Mouse (Mus musculus): Measurements from ENCODE around the gene Kcnj10. TPM values are rescaled to one million over a fixed set of nuclear protein-coding genes. Genes with fewer than 3 reads are reported as not detected.

Gene Kcnj10
- polyA plus RNA-seq (2015; fragmentation: Nextera tagmentation; extraction: Ambion mirVana), result 0.04 TPM in 1 of 2 replicates, not detected in the other

DNA sequence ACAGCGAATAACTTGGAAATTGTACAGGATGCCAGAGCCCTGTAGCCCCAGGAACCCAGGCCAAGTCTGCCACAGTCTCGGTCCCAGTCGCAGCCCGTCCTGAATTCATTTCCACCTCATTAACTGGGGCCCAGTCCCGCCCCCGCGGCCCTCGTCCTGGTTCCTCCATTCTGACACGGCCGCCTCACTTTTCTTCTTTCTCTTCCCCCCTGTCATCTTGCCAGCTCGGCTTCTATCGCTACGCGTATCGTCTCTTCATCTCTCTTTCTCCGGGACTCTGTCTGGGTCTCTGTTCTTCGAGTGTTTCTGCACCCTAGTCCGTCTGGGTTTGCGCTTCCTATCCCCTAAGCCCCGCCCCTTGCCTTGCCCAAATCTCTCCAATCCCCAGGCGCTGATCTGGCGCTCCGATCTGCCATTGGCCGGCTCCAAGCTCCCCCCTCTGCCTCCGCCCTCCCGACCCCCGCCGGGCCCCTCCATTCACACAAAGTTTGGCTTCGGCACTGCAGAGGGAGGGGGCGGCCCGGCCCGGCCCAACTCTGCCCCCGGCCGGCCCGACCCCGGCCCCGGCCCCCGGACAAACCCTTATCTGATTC, at the start of gene Kcnj10:
TSS of gene Kcnj10 (plus strand) at position 482 of the 593 bp plus-strand sequence.
- peaks cover 11% of the 10 kb centered on the region for H3K4me1 ChIP-seq
- 1% methylated on average over 37 of the region's 38 CpGs for WGBS
- H3K4me2 ChIP-seq, result peak within 1 kb of the TSS; percentile 82
- peak within 1 kb of the TSS; percentile 54 for H3K4me3 ChIP-seq
- H3K36me3 ChIP-seq, result no peaks in the 10 kb centered on the region
- no peak within 1 kb of the TSS for H3K27ac ChIP-seq (replicated peaks)
- ATAC-seq (ENCODE audit: extremely low read depth, insufficient number of reproducible peaks, low FRiP score, low TSS enrichment), result peak; percentile 44; the same call in 1 of the 2 replicates
- no peaks in the 10 kb centered on the region for H3K9me3 ChIP-seq
- H3K9ac ChIP-seq, result peak within 1 kb of the TSS; percentile 73
- peaks cover 88% of the 10 kb centered on the region for H3K27me3 ChIP-seq (replicated peaks)

DNA sequence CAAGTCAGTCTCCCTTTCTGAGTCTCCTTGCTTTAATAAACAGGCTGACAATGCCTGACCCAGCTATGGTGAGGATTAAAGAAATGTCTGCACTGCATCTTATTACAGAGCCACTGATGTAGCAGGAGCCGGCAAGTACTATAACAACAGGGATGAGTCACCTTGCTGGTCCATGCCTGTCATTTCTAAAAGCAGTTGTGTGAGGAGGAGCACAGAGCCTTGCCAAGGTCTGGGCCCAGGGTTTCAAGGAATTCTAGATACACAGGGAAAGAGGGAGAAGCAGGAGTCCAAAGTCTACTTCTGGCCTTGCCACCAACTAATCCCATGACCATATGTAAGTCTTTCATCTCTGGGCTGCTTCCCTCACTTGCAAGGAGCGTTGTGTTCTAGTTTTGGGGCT, 48.1 kb upstream of the Kcnj10 start:
- Histone ChIP-seq H3K4me1 (peaks cover 33% of the 10 kb centered on the region), H3K27ac (replicated peaks) (no peak overlapping the region), H3K9me3 (no peaks in the 10 kb centered on the region), H3K27me3 (replicated peaks) (no peaks in the 10 kb centered on the region), H3K9ac (no peak overlapping the region), H3K36me3 (peaks cover 53% of the 10 kb centered on the region), H3K4me2 (no peak overlapping the region), H3K4me3 (no peak overlapping the region)
- 83% methylated on average over 2 of the region's 2 CpGs for WGBS
- no peak for ATAC-seq (ENCODE audit: extremely low read depth, insufficient number of reproducible peaks, low FRiP score, low TSS enrichment)

DNA sequence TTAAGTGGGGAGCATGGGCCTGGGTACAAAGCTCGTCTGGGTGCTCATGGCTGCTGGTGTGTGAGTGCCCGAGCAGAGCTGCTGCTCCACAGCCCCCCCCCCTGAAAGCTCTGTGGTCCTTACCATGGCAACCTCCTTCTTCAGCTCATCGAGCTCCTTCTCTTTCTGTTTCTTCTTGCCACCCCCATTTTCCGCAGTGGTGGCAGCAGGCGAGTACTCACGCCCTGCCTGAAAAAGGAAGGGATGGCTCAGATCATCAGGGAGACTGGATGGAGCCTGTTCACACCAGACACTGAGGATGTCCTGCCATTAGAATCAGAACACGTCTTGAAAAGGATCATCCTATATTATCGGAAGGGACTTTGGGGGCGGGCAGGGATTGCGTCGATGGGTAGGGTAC, 47.6 kb upstream of the Kcnj10 start:
- Histone ChIP-seq H3K4me3 (no peak overlapping the region), H3K27ac (replicated peaks) (no peak overlapping the region), H3K4me2 (no peak overlapping the region), H3K9ac (no peak overlapping the region), H3K27me3 (replicated peaks) (no peaks in the 10 kb centered on the region), H3K36me3 (peaks cover 48% of the 10 kb centered on the region), H3K4me1 (peaks cover 39% of the 10 kb centered on the region), H3K9me3 (no peaks in the 10 kb centered on the region)
- no peak for ATAC-seq (ENCODE audit: extremely low read depth, insufficient number of reproducible peaks, low FRiP score, low TSS enrichment)
- WGBS, result 82% methylated on average over 11 of the region's 11 CpGs

DNA sequence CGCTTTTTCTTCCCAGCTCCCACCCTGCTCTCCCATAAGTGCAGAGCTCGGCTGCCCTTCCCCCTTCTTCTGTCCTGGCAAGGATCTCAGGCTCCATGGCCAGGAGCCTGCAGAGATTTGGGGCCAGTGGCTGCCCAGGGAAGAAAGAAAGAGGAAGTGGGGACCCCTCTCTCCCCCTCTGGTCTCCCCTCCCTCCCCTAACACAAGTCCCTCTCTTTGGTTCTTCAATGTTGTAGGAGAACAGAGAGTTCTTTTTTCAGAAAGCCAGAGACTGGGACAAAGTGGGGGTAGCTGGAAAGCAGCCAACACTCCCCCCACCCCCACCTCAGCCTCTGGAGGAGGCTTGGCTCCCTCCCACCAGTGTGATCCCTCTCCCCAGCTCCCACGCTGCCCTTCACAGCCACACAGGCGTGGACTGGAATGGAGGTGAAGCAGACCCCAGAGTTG, 45.2 kb upstream of the Kcnj10 start:
- no peak for ATAC-seq (ENCODE audit: extremely low read depth, insufficient number of reproducible peaks, low FRiP score, low TSS enrichment)
- Histone ChIP-seq H3K9ac (peak overlapping the region; percentile 77), H3K27me3 (replicated peaks) (no peaks in the 10 kb centered on the region), H3K4me3 (peak overlapping the region; percentile 51), H3K36me3 (peaks cover 25% of the 10 kb centered on the region), H3K27ac (replicated peaks) (peak overlapping the region; percentile 88), H3K4me1 (peaks cover 62% of the 10 kb centered on the region), H3K4me2 (peak overlapping the region; percentile 67), H3K9me3 (no peaks in the 10 kb centered on the region)
- WGBS, result 36% methylated on average over 4 of the region's 4 CpGs

DNA sequence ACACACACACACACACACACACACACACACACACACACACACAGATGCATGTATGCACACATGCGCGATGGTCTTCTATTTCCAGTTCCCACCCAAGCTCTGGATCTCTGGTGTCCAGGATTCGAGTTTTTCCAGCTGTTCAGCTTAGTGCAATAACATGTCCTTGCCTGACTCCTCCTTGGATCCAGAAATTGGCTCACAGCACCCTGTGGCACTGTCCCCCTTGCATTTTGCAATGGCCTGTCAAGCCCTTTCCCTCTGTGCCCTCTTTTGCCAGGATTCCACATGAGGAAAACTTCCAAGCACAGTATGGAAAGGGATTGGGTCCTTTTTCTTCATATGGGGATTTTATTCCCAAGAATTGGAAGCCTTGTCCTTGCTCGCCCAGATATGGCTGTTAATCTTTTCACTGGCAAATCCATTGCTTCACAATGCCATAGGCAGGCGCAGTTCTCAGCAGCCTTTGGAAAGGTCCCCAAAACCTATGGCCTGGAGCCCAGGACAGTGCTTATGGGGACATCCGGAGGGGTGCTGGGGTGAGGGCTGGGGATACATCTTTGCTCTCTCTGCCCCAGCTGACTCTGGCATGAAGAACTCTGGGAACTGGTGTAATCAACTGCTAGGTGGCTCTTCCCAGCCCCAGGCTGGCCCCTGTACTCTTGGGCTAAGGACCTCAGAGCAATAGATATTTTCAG, 44.0 kb upstream of the Kcnj10 start:
- 73% methylated on average over 6 of the region's 6 CpGs for WGBS
- H3K4me1 ChIP-seq, result peaks cover 73% of the 10 kb centered on the region

DNA sequence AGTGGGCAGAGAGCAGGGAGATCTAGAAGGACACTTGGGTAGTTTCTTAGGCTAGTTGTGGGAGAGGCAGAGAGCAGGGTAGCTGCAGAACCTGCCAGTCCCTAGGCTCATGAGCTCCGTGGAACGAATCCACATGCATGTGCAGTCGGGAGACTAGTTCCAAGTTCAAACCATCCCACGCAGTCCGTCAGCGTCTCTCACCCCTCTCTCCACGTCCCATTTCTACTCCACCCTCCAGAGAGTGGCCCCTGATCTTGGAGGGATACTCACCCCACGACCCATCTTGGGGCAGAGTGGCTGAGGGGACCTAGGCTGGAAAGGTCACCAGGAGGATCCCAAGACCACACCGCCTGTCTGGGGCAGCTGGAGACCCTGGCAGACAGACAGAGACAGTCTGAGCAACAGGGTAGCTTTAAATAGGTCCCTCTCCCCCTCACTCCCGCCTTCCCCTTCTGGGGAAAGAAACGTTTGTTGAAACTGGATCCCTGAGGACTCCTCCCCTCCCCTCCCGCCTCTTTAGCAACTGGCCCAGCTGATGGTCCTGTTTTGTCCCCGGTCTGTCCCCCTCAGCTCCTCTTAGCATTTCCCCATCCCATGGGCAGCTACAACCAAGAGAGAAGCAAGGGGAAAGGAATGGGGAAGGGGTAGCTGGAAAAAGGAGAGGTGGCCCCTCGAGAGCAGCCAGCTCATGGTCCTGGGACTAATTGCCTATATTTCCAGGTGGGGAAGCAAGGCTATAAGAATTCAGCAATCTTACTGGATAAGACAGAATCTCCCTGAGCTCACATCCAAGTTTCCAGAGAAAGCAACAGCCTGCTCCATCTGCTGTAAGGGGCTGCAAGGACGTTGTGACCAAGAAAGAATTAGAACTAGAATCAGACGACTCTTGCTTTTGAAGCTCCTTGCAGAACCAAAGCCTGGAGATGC, 43.1 kb upstream of the Kcnj10 start, which contains the start of gene Atp1a2:
TSS of gene Atp1a2 (minus strand) at position 454 of the 927 bp plus-strand sequence.
- H3K27me3 ChIP-seq (replicated peaks), result no peaks in the 10 kb centered on the region
- H3K9me3 ChIP-seq, result no peaks in the 10 kb centered on the region
- 0 out of 2 replicates have a peak, but pooled peaks have one; percentile 34 for ATAC-seq (ENCODE audit: extremely low read depth, insufficient number of reproducible peaks, low FRiP score, low TSS enrichment)
- H3K36me3 ChIP-seq, result peaks cover 5% of the 10 kb centered on the region
- H3K4me2 ChIP-seq, result peak within 1 kb of the TSS; percentile 67
- peak within 1 kb of the TSS; percentile 77 for H3K9ac ChIP-seq
- H3K4me1 ChIP-seq, result peaks cover 82% of the 10 kb centered on the region
- WGBS, result 6% methylated on average over 16 of the region's 16 CpGs
- H3K4me3 ChIP-seq, result peak within 1 kb of the TSS; percentile 51
- peak within 1 kb of the TSS; percentile 88 for H3K27ac ChIP-seq (replicated peaks)

More for the DNA sequence above, 44.0 kb upstream of the Kcnj10 start:
- Histone ChIP-seq H3K27me3 (replicated peaks) (no peaks in the 10 kb centered on the region), H3K9me3 (no peaks in the 10 kb centered on the region), H3K4me3 (peak overlapping the region; percentile 51), H3K27ac (replicated peaks) (peak overlapping the region; percentile 88), H3K9ac (peak overlapping the region; percentile 77), H3K36me3 (peaks cover 13% of the 10 kb centered on the region), H3K4me2 (peak overlapping the region; percentile 67)
- no peak for ATAC-seq (ENCODE audit: extremely low read depth, insufficient number of reproducible peaks, low FRiP score, low TSS enrichment)

DNA sequence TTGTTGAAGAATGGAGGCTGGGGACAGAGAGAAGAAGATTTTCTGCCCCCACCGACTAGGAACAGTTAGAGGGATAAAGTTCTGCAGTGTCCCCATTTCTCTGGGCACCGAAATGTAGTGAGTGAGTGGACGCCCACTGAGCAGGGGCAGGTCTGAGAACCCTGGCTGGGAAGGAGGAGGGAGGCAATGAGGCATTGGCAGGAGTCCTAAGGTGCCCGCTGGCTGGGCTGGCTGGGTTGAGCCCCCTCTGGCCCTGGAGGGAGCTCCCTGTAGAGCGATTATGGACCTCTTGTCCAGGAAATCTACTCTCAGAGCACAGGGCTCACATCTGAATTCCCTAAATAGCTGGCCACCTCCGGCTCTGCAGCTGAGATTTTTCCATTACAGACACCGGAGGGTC, 41.5 kb upstream of the Kcnj10 start:
- H3K36me3 ChIP-seq, result no peaks in the 10 kb centered on the region
- WGBS, result 36% methylated on average over 7 of the region's 7 CpGs
- no peak overlapping the region for H3K4me2 ChIP-seq
- H3K9ac ChIP-seq, result peak overlapping the region; percentile 42
- no peaks in the 10 kb centered on the region for H3K9me3 ChIP-seq
- no peak overlapping the region for H3K4me3 ChIP-seq
- no peaks in the 10 kb centered on the region for H3K27me3 ChIP-seq (replicated peaks)
- peaks cover 92% of the 10 kb centered on the region for H3K4me1 ChIP-seq
- no peak for ATAC-seq (ENCODE audit: extremely low read depth, insufficient number of reproducible peaks, low FRiP score, low TSS enrichment)
- H3K27ac ChIP-seq (replicated peaks), result peak overlapping the region; percentile 80

DNA sequence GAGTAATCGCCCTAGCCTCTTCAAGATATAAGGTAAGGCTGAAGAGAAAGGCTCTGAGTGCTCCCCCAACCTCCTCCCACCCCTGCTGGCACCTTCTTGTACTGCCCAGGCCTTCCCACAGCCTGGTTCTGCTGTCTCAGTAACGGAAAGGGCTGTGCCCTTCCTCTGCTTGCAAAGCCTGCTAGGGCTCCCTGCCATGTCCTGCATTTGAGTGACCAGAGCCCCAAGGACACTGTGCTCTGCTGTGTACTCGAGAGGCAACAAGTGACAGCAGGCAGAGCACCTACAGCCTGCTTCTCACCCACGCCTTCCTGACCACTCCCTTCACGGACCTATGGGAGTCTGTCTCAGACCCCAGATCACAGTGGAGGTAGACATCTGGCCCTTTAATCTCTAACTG, 40.8 kb upstream of the Kcnj10 start:
- H3K27me3 ChIP-seq (replicated peaks), result no peaks in the 10 kb centered on the region
- no peaks in the 10 kb centered on the region for H3K9me3 ChIP-seq
- H3K4me3 ChIP-seq, result no peak overlapping the region
- WGBS, result 46% methylated on average over 5 of the region's 5 CpGs
- peak overlapping the region; percentile 42; the same call in 1 of the 2 replicates for H3K9ac ChIP-seq
- no peak for ATAC-seq (ENCODE audit: extremely low read depth, insufficient number of reproducible peaks, low FRiP score, low TSS enrichment)
- no peak overlapping the region for H3K4me2 ChIP-seq
- no peaks in the 10 kb centered on the region for H3K36me3 ChIP-seq
- H3K4me1 ChIP-seq, result peaks cover 88% of the 10 kb centered on the region
- H3K27ac ChIP-seq (replicated peaks), result peak overlapping the region; percentile 80

DNA sequence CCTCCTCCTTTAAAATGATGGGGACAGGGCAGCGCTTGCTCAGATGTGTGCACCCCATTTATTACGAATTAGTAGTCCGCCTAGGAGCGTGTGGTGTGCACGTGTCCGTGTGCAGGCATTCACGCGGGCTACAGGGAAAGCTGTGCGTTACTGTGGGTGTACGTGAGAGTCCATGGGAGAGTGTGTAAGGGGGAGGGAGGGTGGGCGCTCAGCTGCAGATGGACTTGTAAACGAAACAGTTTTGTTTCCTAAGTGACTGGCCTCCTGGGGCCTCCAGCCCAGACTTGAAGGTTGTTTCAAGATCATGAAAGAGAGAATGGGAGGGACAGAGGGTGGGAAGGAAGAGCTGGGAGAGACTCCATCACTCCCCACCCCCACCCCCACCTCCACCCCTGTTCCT, 39.8 kb upstream of the Kcnj10 start:
- Histone ChIP-seq H3K9me3 (no peaks in the 10 kb centered on the region), H3K9ac (peak overlapping the region; percentile 28; the same call in 1 of the 2 replicates), H3K4me3 (no peak overlapping the region), H3K36me3 (no peaks in the 10 kb centered on the region), H3K27me3 (replicated peaks) (no peaks in the 10 kb centered on the region), H3K27ac (replicated peaks) (peak overlapping the region; percentile 80), H3K4me2 (no peak overlapping the region), H3K4me1 (peaks cover 79% of the 10 kb centered on the region)
- whole genome bisulfite sequencing, result 63% methylated on average over 12 of the region's 12 CpGs
- no peak for ATAC-seq (ENCODE audit: extremely low read depth, insufficient number of reproducible peaks, low FRiP score, low TSS enrichment)

DNA sequence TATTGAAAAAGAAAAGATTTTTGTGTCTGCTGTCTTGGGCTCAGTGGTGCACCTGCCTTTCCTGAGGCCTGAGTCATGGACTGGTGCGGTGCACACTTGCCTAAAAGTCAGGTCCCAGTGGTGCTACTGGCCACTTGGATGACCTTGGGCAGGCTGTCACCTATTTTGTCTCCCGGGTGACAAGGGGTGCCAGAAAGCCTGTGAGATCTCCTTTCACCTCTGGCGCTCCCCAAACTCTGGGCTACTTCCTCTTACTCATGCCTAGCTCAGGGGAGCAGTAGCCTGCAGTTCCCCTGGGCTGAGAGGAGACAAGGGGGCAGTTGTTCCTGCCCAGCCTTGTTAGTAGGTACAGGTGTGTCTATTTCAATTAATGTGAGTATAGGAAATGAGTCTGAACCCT, 38.7 kb upstream of the Kcnj10 start:
- no peaks in the 10 kb centered on the region for H3K27me3 ChIP-seq (replicated peaks)
- H3K4me1 ChIP-seq, result peaks cover 67% of the 10 kb centered on the region
- no peak overlapping the region for H3K4me2 ChIP-seq
- H3K9ac ChIP-seq, result no peak overlapping the region
- no peak overlapping the region for H3K27ac ChIP-seq (replicated peaks)
- ATAC-seq (ENCODE audit: extremely low read depth, insufficient number of reproducible peaks, low FRiP score, low TSS enrichment), result no peak
- H3K36me3 ChIP-seq, result no peaks in the 10 kb centered on the region
- H3K4me3 ChIP-seq, result no peak overlapping the region
- no peaks in the 10 kb centered on the region for H3K9me3 ChIP-seq
- 58% methylated on average over 3 of the region's 3 CpGs for WGBS

DNA sequence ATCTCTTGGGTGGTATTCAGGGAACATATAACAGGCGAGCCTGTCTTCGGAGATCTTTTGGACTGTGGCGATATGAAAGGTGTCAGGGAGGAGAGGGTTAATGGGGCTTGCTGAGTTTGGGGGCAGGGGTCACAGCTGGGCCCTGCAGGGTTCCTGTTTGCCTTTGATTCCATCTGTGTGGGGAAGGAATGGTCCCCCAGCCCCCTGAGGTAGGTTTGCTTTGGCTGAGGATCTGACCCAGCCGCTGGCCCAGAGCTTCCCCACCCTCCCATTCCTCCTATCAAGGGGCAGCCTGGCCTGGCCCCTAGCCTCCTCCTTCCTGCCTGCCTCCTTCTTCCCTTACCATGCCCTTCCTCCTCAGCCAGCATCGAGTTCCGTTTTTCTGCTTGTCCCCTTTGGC, 38.2 kb upstream of the Kcnj10 start:
- Histone ChIP-seq H3K27me3 (replicated peaks) (no peaks in the 10 kb centered on the region), H3K4me2 (no peak overlapping the region), H3K4me1 (peaks cover 62% of the 10 kb centered on the region), H3K27ac (replicated peaks) (no peak overlapping the region), H3K9ac (no peak overlapping the region), H3K36me3 (no peaks in the 10 kb centered on the region), H3K4me3 (no peak overlapping the region), H3K9me3 (no peaks in the 10 kb centered on the region)
- WGBS, result 38% methylated on average over 6 of the region's 6 CpGs
- ATAC-seq (ENCODE audit: extremely low read depth, insufficient number of reproducible peaks, low FRiP score, low TSS enrichment), result no peak
